In the genomic region with DNA sequence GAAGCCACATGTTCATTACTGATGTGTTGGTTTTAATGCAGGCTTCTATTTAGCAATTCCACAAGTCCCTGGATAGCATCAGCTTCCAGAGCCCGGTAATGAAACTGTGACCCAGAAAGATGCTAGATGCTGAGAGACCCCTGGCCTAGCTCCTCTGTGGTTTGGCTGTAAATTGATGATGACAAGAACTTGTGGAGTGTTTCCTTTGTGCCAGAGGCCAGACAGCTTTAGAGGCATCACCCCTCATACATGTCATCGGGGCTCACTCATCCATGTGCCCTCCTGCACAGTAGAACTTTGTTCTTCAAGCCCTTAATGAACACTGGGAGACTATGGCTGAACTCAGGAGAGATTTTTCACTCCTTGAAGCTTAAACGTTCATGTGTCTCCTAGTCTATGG, we compare ENCODE assay signal across 26 mouse cellular contexts.
"Had no signal": no experiment of that assay in that cellular context is flagged by ENCODE, and none has a peak within 500 bp of the region (broad histone marks: within the 10 kb centered on the region; RNA-seq: fewer than 3 reads in every experiment).

No protein-coding gene starts in this region.

- H3K27me3 ChIP-seq: heart, embryonic 12.5 days; hindbrain, embryonic 12.5 days; intestine, embryonic 15.5 days; kidney, embryonic 15.5 days; limb, embryonic 12.5 days had no signal

- H3K4me3 ChIP-seq: gastrocnemius, adult 2 months; heart, embryonic 10.5 days; heart, embryonic 12.5 days; hindbrain, embryonic 10.5 days; hindbrain, embryonic 12.5 days; intestine, embryonic 15.5 days; kidney, embryonic 15.5 days; left cerebral cortex, adult 2 months; limb, embryonic 10.5 days; limb, embryonic 12.5 days had no signal

- H3K4me2 ChIP-seq: heart, embryonic 12.5 days; hindbrain, embryonic 12.5 days; hindbrain, embryonic 14.5 days; intestine, embryonic 15.5 days; kidney, embryonic 15.5 days; limb, embryonic 12.5 days; liver, embryonic 11.5 days had no signal

- DNase-seq: gastrocnemius, adult 2 months; gastrocnemius, postnatal 10 days; gastrocnemius, postnatal 25 days; heart, adult 18-20 months; heart, postnatal 10 days; heart, postnatal 4 days; kidney, adult 18-20 months; kidney, adult 8-10 months; kidney, postnatal 14 days; kidney, postnatal 36 days; liver had no signal

- H3K9me3 ChIP-seq: heart, embryonic 10.5 days; heart, embryonic 12.5 days; hindbrain, embryonic 10.5 days; hindbrain, embryonic 12.5 days; intestine, embryonic 15.5 days; kidney, embryonic 15.5 days; limb, embryonic 10.5 days; limb, embryonic 12.5 days had no signal

- H3K36me3 ChIP-seq: heart, embryonic 10.5 days; heart, embryonic 12.5 days; hindbrain, embryonic 12.5 days; intestine, embryonic 15.5 days; limb, embryonic 10.5 days; limb, embryonic 12.5 days had no signal

- H3K4me1 ChIP-seq: heart, embryonic 12.5 days; hindbrain, embryonic 10.5 days; hindbrain, embryonic 12.5 days; intestine, embryonic 15.5 days; limb, embryonic 12.5 days had no signal

- ATAC-seq: hindbrain, embryonic 16.5 days; inflammation-experienced regulatory T-cells, adult 6 months; intestine, embryonic 15.5 days; intestine, postnatal 0 days had no signal

- H3K27ac ChIP-seq: gastrocnemius, adult 2 months; heart, embryonic 10.5 days; hindbrain, embryonic 10.5 days; hindbrain, embryonic 12.5 days; hindbrain, embryonic 14.5 days; intestine, embryonic 15.5 days; kidney, embryonic 15.5 days; kidney, postnatal 0 days; left cerebral cortex, adult 2 months; limb, embryonic 10.5 days; limb, embryonic 12.5 days had no signal

- H3K9ac ChIP-seq: heart, embryonic 12.5 days; hindbrain, embryonic 12.5 days; hindbrain, embryonic 14.5 days; intestine, embryonic 15.5 days; kidney, embryonic 15.5 days; limb, embryonic 12.5 days had no signal
